Mouse (Mus musculus) stomach, embryonic 15.5 days (tissue): ENCODE data around the gene Zfp827. TPM values are rescaled to one million over a fixed set of nuclear protein-coding genes. Genes with fewer than 3 reads are reported as not detected.

Experiments
- ATAC-seq: fragments of 200-750 bp; cut with Nextera tagmentation; 2 replicates; pipeline ENCODE4 v1.8.0; 2017; ENCODE audit warnings: low read depth, moderate number of reproducible peaks, moderate TSS enrichment; ENCODE audit not compliant: insufficient read depth, low FRiP score
- H3K27ac ChIP-seq: fragments of 300-500 bp; sonication (generic); 2 replicates; pipeline ENCODE4 v1.5.1; 2015; ENCODE audit warnings: mild to moderate bottlenecking, inconsistent platforms
- H3K27me3 ChIP-seq: fragments of 300-500 bp; sonication (generic); replicated peaks from 2 replicates; pipeline ENCODE4 v1.6.1; 2015; ENCODE audit warnings: inconsistent platforms
- H3K36me3 ChIP-seq: fragments of 300-500 bp; sonication (generic); 2 replicates; pipeline ENCODE4 v1.6.1; 2015; ENCODE audit warnings: inconsistent platforms
- H3K4me1 ChIP-seq: fragments of 300-500 bp; sonication (generic); 2 replicates; pipeline ENCODE4 v1.6.1; 2015; ENCODE audit warnings: inconsistent platforms
- H3K4me2 ChIP-seq: fragments of 300-500 bp; sonication (generic); 2 replicates; pipeline ENCODE4 v1.6.1; 2015; ENCODE audit warnings: mild to moderate bottlenecking, inconsistent platforms
- H3K4me3 ChIP-seq: fragments of 300-500 bp; sonication (generic); replicated peaks from 2 replicates; pipeline ENCODE4 v1.5.1; 2015; ENCODE audit warnings: inconsistent platforms
- H3K9ac ChIP-seq: fragments of 300-500 bp; sonication (generic); 2 replicates; pipeline ENCODE4 v1.6.1; 2015; ENCODE audit warnings: inconsistent platforms
- H3K9me3 ChIP-seq: fragments of 300-500 bp; sonication (generic); 2 replicates; pipeline ENCODE4 v1.6.1; 2016; ENCODE audit warnings: inconsistent platforms
- WGBS: fragments of 180-500 bp; shearing (Covaris S2); methylation state at CpG from one replicate; pipeline ENCODE4 v1.1.7; 2015; 5-methylcytosine and 5-hydroxymethylcytosine counted together
- polyA plus RNA-seq: library from polyadenylated mRNA; unstranded; fragments of >200 nt; fragmentation: Nextera tagmentation; extraction: Ambion mirVana; gene quantifications from 2 replicates; pipeline ENCODE4 v1.2.1, GENCODE M21; 2015

The Zfp827 gene
- polyA plus RNA-seq, 1 experiment from 2014 or later: 7.7 TPM

- H3K36me3 ChIP-seq: no peaks in the 10 kb centered on the region
- H3K27ac ChIP-seq: no peak overlapping the region
- H3K4me2 ChIP-seq: no peak overlapping the region
- no peaks in the 10 kb centered on the region for H3K27me3 ChIP-seq
- no peaks in the 10 kb centered on the region for H3K9me3 ChIP-seq
- H3K4me3 ChIP-seq: no peak overlapping the region
- H3K9ac ChIP-seq: no peak overlapping the region
- ATAC-seq: no peak
- WGBS: 45% methylated on average over 1 of the region's 1 CpGs
- H3K4me1 ChIP-seq: peaks cover 10% of the 10 kb centered on the region; the same call in 1 of the 2 replicates
Measured at GRCm38 (mm10) chr8:79164336-79164735, 136.1 kb downstream of the Zfp827 start.

GRCm38 (mm10) chr8:79165276-79165675, 137.0 kb downstream of the Zfp827 start:
- WGBS: 75% methylated on average over 3 of the region's 3 CpGs

GRCm38 (mm10) chr8:79173606-79174005, 145.4 kb downstream of the Zfp827 start:
- no peak for ATAC-seq
- Histone ChIP-seq H3K4me1 (no peaks in the 10 kb centered on the region), H3K36me3 (no peaks in the 10 kb centered on the region), H3K4me3 (no peak overlapping the region), H3K9me3 (no peaks in the 10 kb centered on the region), H3K4me2 (no peak overlapping the region), H3K9ac (no peak overlapping the region), H3K27me3 (no peaks in the 10 kb centered on the region), H3K27ac (no peak overlapping the region)
- 64% methylated on average over 4 of the region's 4 CpGs for WGBS

More at GRCm38 (mm10) chr8:79165276-79165675, 137.0 kb downstream of the Zfp827 start:
- Histone ChIP-seq H3K27me3 (no peaks in the 10 kb centered on the region), H3K9ac (no peak overlapping the region), H3K9me3 (no peaks in the 10 kb centered on the region), H3K4me3 (no peak overlapping the region), H3K4me1 (peaks cover 5% of the 10 kb centered on the region; the same call in 1 of the 2 replicates), H3K4me2 (no peak overlapping the region), H3K36me3 (no peaks in the 10 kb centered on the region), H3K27ac (no peak overlapping the region)
- no peak for ATAC-seq

- WGBS: 56% methylated on average over 4 of the region's 4 CpGs
- ATAC-seq: no peak
Measured at GRCm38 (mm10) chr8:79175991-79176390, 147.8 kb downstream of the Zfp827 start.

GRCm38 (mm10) chr8:79179678-79180077, 151.4 kb downstream of the Zfp827 start:
- Histone ChIP-seq H3K4me1 (no peaks in the 10 kb centered on the region), H3K27me3 (no peaks in the 10 kb centered on the region), H3K9ac (no peak overlapping the region), H3K27ac (no peak overlapping the region), H3K4me2 (no peak overlapping the region), H3K36me3 (peaks cover 16% of the 10 kb centered on the region), H3K4me3 (no peak overlapping the region), H3K9me3 (no peaks in the 10 kb centered on the region)
- no peak for ATAC-seq
- 91% methylated on average over 6 of the region's 6 CpGs for WGBS

More at GRCm38 (mm10) chr8:79175991-79176390, 147.8 kb downstream of the Zfp827 start:
- no peak overlapping the region for H3K27ac ChIP-seq
- no peak overlapping the region for H3K4me3 ChIP-seq
- H3K9me3 ChIP-seq: no peaks in the 10 kb centered on the region
- no peaks in the 10 kb centered on the region for H3K4me1 ChIP-seq
- no peaks in the 10 kb centered on the region for H3K27me3 ChIP-seq
- no peak overlapping the region for H3K4me2 ChIP-seq
- H3K36me3 ChIP-seq: peaks cover 6% of the 10 kb centered on the region; the same call in 1 of the 2 replicates
- no peak overlapping the region for H3K9ac ChIP-seq

GRCm38 (mm10) chr8:79185488-79185887, 157.3 kb downstream of the Zfp827 start:
- Histone ChIP-seq H3K4me3 (no peak overlapping the region), H3K9me3 (no peaks in the 10 kb centered on the region), H3K4me2 (no peak overlapping the region), H3K9ac (no peak overlapping the region), H3K36me3 (peaks cover 24% of the 10 kb centered on the region), H3K4me1 (no peaks in the 10 kb centered on the region), H3K27me3 (no peaks in the 10 kb centered on the region), H3K27ac (no peak overlapping the region)
- no peak for ATAC-seq
- 75% methylated on average over 7 of the region's 7 CpGs for WGBS

GRCm38 (mm10) chr8:79190071-79190470, 161.8 kb downstream of the Zfp827 start:
- Histone ChIP-seq H3K9me3 (no peaks in the 10 kb centered on the region), H3K4me1 (no peaks in the 10 kb centered on the region), H3K27ac (no peak overlapping the region), H3K9ac (no peak overlapping the region), H3K36me3 (peaks cover 18% of the 10 kb centered on the region), H3K4me2 (no peak overlapping the region), H3K27me3 (no peaks in the 10 kb centered on the region), H3K4me3 (no peak overlapping the region)
- WGBS: 90% methylated on average over 10 of the region's 10 CpGs
- no peak for ATAC-seq

- H3K9ac ChIP-seq: no peak overlapping the region
- no peak overlapping the region for H3K27ac ChIP-seq
- 73% methylated on average over 4 of the region's 4 CpGs for WGBS
- no peak overlapping the region for H3K4me3 ChIP-seq
- H3K4me1 ChIP-seq: no peaks in the 10 kb centered on the region
- no peak for ATAC-seq
- H3K9me3 ChIP-seq: no peaks in the 10 kb centered on the region
- no peaks in the 10 kb centered on the region for H3K36me3 ChIP-seq
- H3K27me3 ChIP-seq: no peaks in the 10 kb centered on the region
- H3K4me2 ChIP-seq: no peak overlapping the region
Measured at GRCm38 (mm10) chr8:79196481-79196880, 168.2 kb downstream of the Zfp827 start.

GRCm38 (mm10) chr8:79198675-79199074, 170.4 kb downstream of the Zfp827 start:
- no peaks in the 10 kb centered on the region for H3K27me3 ChIP-seq
- ATAC-seq: no peak
- no peak overlapping the region for H3K4me3 ChIP-seq
- no peak overlapping the region for H3K4me2 ChIP-seq
- no peaks in the 10 kb centered on the region for H3K9me3 ChIP-seq
- WGBS: 73% methylated on average over 3 of the region's 3 CpGs
- H3K36me3 ChIP-seq: no peaks in the 10 kb centered on the region
- no peak overlapping the region for H3K27ac ChIP-seq
- H3K4me1 ChIP-seq: no peaks in the 10 kb centered on the region
- H3K9ac ChIP-seq: no peak overlapping the region

- no peaks in the 10 kb centered on the region for H3K27me3 ChIP-seq
- 59% methylated on average over 11 of the region's 11 CpGs for WGBS
- no peak overlapping the region for H3K4me3 ChIP-seq
- no peaks in the 10 kb centered on the region for H3K9me3 ChIP-seq
- no peak overlapping the region for H3K9ac ChIP-seq
- no peaks in the 10 kb centered on the region for H3K36me3 ChIP-seq
- H3K4me1 ChIP-seq: no peaks in the 10 kb centered on the region
- no peak overlapping the region for H3K4me2 ChIP-seq
- no peak for ATAC-seq
- H3K27ac ChIP-seq: no peak overlapping the region; the same call in 1 of the 2 replicates
Measured at GRCm38 (mm10) chr8:79201446-79202147, 173.4 kb downstream of the Zfp827 start.

GRCm38 (mm10) chr8:79206895-79207294, 178.7 kb downstream of the Zfp827 start:
- WGBS: 52% methylated on average over 4 of the region's 4 CpGs
- Histone ChIP-seq H3K4me3 (no peak overlapping the region), H3K36me3 (no peaks in the 10 kb centered on the region), H3K27ac (peak overlapping the region; percentile 16; the same call in 1 of the 2 replicates), H3K27me3 (no peaks in the 10 kb centered on the region), H3K9me3 (no peaks in the 10 kb centered on the region), H3K9ac (no peak overlapping the region), H3K4me1 (peaks cover 11% of the 10 kb centered on the region), H3K4me2 (no peak overlapping the region)
- ATAC-seq: no peak

- ATAC-seq: no peak
- no peak overlapping the region for H3K4me3 ChIP-seq
- no peak overlapping the region for H3K9ac ChIP-seq
- WGBS: 50% methylated on average over 3 of the region's 3 CpGs
- H3K36me3 ChIP-seq: no peaks in the 10 kb centered on the region
- H3K4me1 ChIP-seq: peaks cover 11% of the 10 kb centered on the region
- no peaks in the 10 kb centered on the region for H3K27me3 ChIP-seq
- no peak overlapping the region for H3K4me2 ChIP-seq
- no peak overlapping the region for H3K27ac ChIP-seq
- H3K9me3 ChIP-seq: no peaks in the 10 kb centered on the region
Measured at GRCm38 (mm10) chr8:79208181-79208580, 179.9 kb downstream of the Zfp827 start.
